Mouse (Mus musculus) embryonic fibroblast, embryonic 13.5 days (primary cell): ENCODE results near the gene Camta1.

Source experiments
- CTCF ChIP-seq: IDR thresholded peaks from 2 replicates; pipeline ENCODE4 v1.5.1; 2011; ENCODE audit warnings: mild to moderate bottlenecking, control low read depth, low read length, moderate library complexity, borderline replicate concordance; ENCODE audit not compliant: insufficient read depth
- POLR2A ChIP-seq: IDR thresholded peaks from 2 replicates; pipeline ENCODE4 v1.6.1; 2011; ENCODE audit warnings: low read depth, mild to moderate bottlenecking, control low read depth, low read length, moderate library complexity

GRCm38 (mm10) chr4:150894718-150895501 lies 966.8 kb downstream of the Camta1 start:
- TF ChIP-seq POLR2A (no peak), CTCF (no peak)
